Mouse (Mus musculus) kidney, adult 2 months (tissue): ENCODE results near the gene Atp6v0e2.

Source experiments
- CTCF ChIP-seq: fragments of 200-500 bp; conservative IDR thresholded peaks from 2 replicates; pipeline ENCODE4 v1.5.1; 2011; ENCODE audit warnings: low read depth, mild to moderate bottlenecking, control low read depth, low read length, moderate library complexity, mixed read lengths; ENCODE audit not compliant: insufficient read depth, insufficient read length
- POLR2A ChIP-seq: fragments of 200-500 bp; IDR thresholded peaks from one replicate; pipeline ENCODE4 v1.6.1; 2011; ENCODE audit warnings: low read depth, low read length, control low read depth

GRCm38 (mm10) chr6:48572014-48572413, 34.6 kb downstream of the Atp6v0e2 start:
- TF ChIP-seq CTCF = no peak
- no peak for TF ChIP-seq POLR2A
